Comparison of ENCODE assay signal across 15 mouse cellular contexts in the genomic region with DNA sequence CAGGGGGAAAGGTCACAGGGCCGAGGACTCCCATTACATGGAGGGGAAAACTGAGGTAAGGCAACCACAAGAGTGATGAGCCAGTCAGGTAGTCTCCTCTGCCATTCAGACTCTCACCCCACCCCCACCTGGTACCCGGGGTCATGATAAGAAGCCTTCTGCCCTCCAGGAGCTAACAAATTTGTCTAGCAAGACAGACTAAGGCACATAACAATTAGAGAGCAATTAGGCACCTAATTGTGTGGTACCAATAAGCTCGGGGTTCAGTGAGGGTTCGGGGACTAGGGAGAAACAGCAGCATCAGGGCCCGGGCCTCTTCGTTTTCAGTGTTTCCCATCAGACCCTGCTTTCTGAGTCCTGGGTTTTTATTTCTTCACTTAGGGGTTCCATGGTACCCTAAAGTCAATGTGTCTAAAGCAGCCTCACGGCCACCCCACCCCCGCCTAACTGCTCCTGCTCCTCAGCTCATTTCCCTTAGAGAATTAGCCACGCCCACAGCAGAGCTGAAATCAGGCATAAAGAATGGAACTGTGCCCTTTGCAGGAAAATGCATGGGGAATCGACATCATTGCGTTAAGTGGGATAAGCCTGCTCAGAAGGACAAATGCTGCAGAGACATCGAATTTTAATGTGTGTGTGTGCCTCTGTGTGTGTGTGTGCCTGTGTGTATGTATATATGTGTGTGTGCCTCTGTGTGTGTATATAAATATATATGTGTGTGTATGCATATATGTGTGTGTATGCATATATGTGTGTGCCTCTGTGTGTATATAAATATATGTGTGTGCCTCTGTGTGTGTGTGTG.
A peak's percentile ranks its signal among the peaks of the same experiment; 100 is the strongest.
DNase-seq lines count a peak whose midpoint lies in the region; ATAC-seq and TF ChIP-seq lines count a peak whose summit lies in the region.
"Had no signal": no experiment of that assay in that cellular context is flagged by ENCODE, and none has a peak within 500 bp of the region (broad histone marks: within the 10 kb centered on the region; RNA-seq: fewer than 3 reads in every experiment).

No protein-coding gene starts in this region.

- H3K4me1 ChIP-seq in hindbrain, embryonic 11.5 days (replicated peaks; ENCODE audit: control insufficient read depth, insufficient read depth, low read length), result peaks cover 5% of the 10 kb centered on the region; the same call in 1 of the 2 replicates
- peaks cover 7% of the 10 kb centered on the region for H3K4me1 ChIP-seq in hindbrain, embryonic 16.5 days (ENCODE audit: control insufficient read depth, insufficient read depth, low read depth, low read length)
- H3K4me1 ChIP-seq in forebrain, embryonic 15.5 days, result peaks cover 22% of the 10 kb centered on the region
- H3K4me1 ChIP-seq in midbrain, embryonic 12.5 days, result peaks cover 35% of the 10 kb centered on the region

- no peak for TF ChIP-seq CTCF in left cerebral cortex, adult 2 months (IDR thresholded peaks at IDR 0.05)

- no peak overlapping the region for H3K9ac ChIP-seq in hindbrain, embryonic 11.5 days (ENCODE audit: low read depth, low read length)
- no peak overlapping the region for H3K9ac ChIP-seq in hindbrain, embryonic 16.5 days (ENCODE audit: low read depth, low read length)
- H3K9ac ChIP-seq in forebrain, embryonic 15.5 days (replicated peaks), result no peak overlapping the region
- no peak overlapping the region for H3K9ac ChIP-seq in midbrain, embryonic 12.5 days (replicated peaks)

- no peaks in the 10 kb centered on the region for H3K27me3 ChIP-seq in hindbrain, embryonic 11.5 days (ENCODE audit: control insufficient read depth, insufficient read depth, low read length)
- no peaks in the 10 kb centered on the region for H3K27me3 ChIP-seq in hindbrain, embryonic 16.5 days (replicated peaks; ENCODE audit: control insufficient read depth, insufficient read depth, low read length)
- H3K27me3 ChIP-seq in forebrain, embryonic 15.5 days, result no peaks in the 10 kb centered on the region
- H3K27me3 ChIP-seq in midbrain, embryonic 12.5 days, result no peaks in the 10 kb centered on the region; the same call in 1 of the 2 replicates

- 50% methylated on average over 12 of the region's 12 CpGs for WGBS in hindbrain, embryonic 11.5 days
- 43% methylated on average over 12 of the region's 12 CpGs for WGBS in hindbrain, embryonic 16.5 days
- WGBS in forebrain, embryonic 15.5 days, result 12% methylated on average over 12 of the region's 12 CpGs
- WGBS in midbrain, embryonic 12.5 days, result 52% methylated on average over 12 of the region's 12 CpGs

- no peak overlapping the region for H3K4me3 ChIP-seq in hindbrain, embryonic 11.5 days (ENCODE audit: low read depth, low read length)
- no peak overlapping the region for H3K4me3 ChIP-seq in hindbrain, embryonic 16.5 days (ENCODE audit: low read length)
- H3K4me3 ChIP-seq in forebrain, embryonic 15.5 days, result no peak overlapping the region
- H3K4me3 ChIP-seq in midbrain, embryonic 12.5 days, result no peak overlapping the region
- no peak overlapping the region for H3K4me3 ChIP-seq in left cerebral cortex, adult 2 months
- H3K4me3 ChIP-seq: heart, embryonic 10.5 days had no signal

- H3K4me2 ChIP-seq in hindbrain, embryonic 11.5 days (replicated peaks; ENCODE audit: low read depth, low read length), result no peak overlapping the region
- H3K4me2 ChIP-seq in hindbrain, embryonic 16.5 days (ENCODE audit: low read length), result no peak overlapping the region
- no peak overlapping the region for H3K4me2 ChIP-seq in forebrain, embryonic 15.5 days (replicated peaks)
- H3K4me2 ChIP-seq in midbrain, embryonic 12.5 days (replicated peaks), result no peak overlapping the region

- H3K9me3 ChIP-seq in hindbrain, embryonic 11.5 days (ENCODE audit: control insufficient read depth, low read length), result no peaks in the 10 kb centered on the region
- H3K9me3 ChIP-seq in hindbrain, embryonic 16.5 days (ENCODE audit: control insufficient read depth, low read length), result no peaks in the 10 kb centered on the region
- peaks cover 7% of the 10 kb centered on the region; the same call in 1 of the 2 replicates for H3K9me3 ChIP-seq in forebrain, embryonic 15.5 days
- H3K9me3 ChIP-seq in midbrain, embryonic 12.5 days, result 0 out of 2 replicates have a peak, but pooled peaks cover 5% of the 10 kb centered on the region
- H3K9me3 ChIP-seq: heart, embryonic 10.5 days had no signal

- intact Hi-C loops in left cerebral cortex, adult 2 months (cut with DNase I), result no loop called here

- DNase-seq in hindbrain, embryonic 11.5 days (ENCODE audit: low spot score), result peak; percentile 39
- no peak for DNase-seq in urinary bladder, postnatal 36 days (ENCODE audit: low spot score in 2 of 2)
- no peak for DNase-seq in ovary, adult 18-20 months (ENCODE audit: low spot score)
- DNase-seq in left cerebral cortex, adult 2 months (ENCODE audit: extremely low spot score in 1 of 2, low spot score in 2 of 2), result no peak
- DNase-seq: adrenal gland, postnatal 36 days; gastrocnemius, postnatal 14 days; heart, postnatal 14 days; lung, adult 2 months had no signal

- peak overlapping the region; percentile 84 for H3K27ac ChIP-seq in hindbrain, embryonic 11.5 days (ENCODE audit: low read depth, low read length)
- no peak overlapping the region for H3K27ac ChIP-seq in hindbrain, embryonic 16.5 days (ENCODE audit: low read depth, low read length)
- H3K27ac ChIP-seq in forebrain, embryonic 15.5 days (replicated peaks), result peak overlapping the region; percentile 93
- peak overlapping the region; percentile 77; the same call in 1 of the 2 replicates for H3K27ac ChIP-seq in midbrain, embryonic 12.5 days (replicated peaks)
- no peak overlapping the region for H3K27ac ChIP-seq in left cerebral cortex, adult 2 months
- H3K27ac ChIP-seq: heart, embryonic 10.5 days; kidney, postnatal 0 days had no signal

- ATAC-seq in hindbrain, embryonic 11.5 days (ENCODE audit: low FRiP score), result no peak
- ATAC-seq in hindbrain, embryonic 16.5 days, result no peak
- ATAC-seq in forebrain, embryonic 15.5 days (replicated peaks), result no peak
- no peak for ATAC-seq in midbrain, embryonic 12.5 days (ENCODE audit: low FRiP score, low read depth)
- ATAC-seq: intestine, postnatal 0 days; Patski had no signal

- no peaks in the 10 kb centered on the region for H3K36me3 ChIP-seq in hindbrain, embryonic 11.5 days (ENCODE audit: control insufficient read depth, insufficient read depth, low read length)
- no peaks in the 10 kb centered on the region for H3K36me3 ChIP-seq in hindbrain, embryonic 16.5 days (ENCODE audit: control insufficient read depth, insufficient read depth, low read length)
- no peaks in the 10 kb centered on the region for H3K36me3 ChIP-seq in forebrain, embryonic 15.5 days
- H3K36me3 ChIP-seq in midbrain, embryonic 12.5 days, result no peaks in the 10 kb centered on the region
- H3K36me3 ChIP-seq: heart, embryonic 10.5 days had no signal

Comparison
In these comparisons a context has a peak if more than half of its experiments do, and no peak if none do; other contexts are left out.
1. H3K27ac ChIP-seq: peak in hindbrain, embryonic 11.5 days (single experiment), forebrain, embryonic 15.5 days (single experiment) and midbrain, embryonic 12.5 days (single experiment); none in hindbrain, embryonic 16.5 days (single experiment) and left cerebral cortex, adult 2 months (single experiment).